Mouse (Mus musculus): ENCODE measurements around the gene Depdc1a. TPM values are rescaled to one million over a fixed set of nuclear protein-coding genes. Genes with fewer than 3 reads are reported as not detected.
A peak's percentile ranks its signal among the peaks of the same experiment; 100 is the strongest.
"Not testable (repeated sequence)": the region's sequence is repeated elsewhere in the genome, so short reads cannot be mapped to it uniquely, and the experiment has no call there.

Gene Depdc1a
- total RNA-seq (2021), result 1 to 10 TPM; 5.7 to 6.6 TPM

DNA sequence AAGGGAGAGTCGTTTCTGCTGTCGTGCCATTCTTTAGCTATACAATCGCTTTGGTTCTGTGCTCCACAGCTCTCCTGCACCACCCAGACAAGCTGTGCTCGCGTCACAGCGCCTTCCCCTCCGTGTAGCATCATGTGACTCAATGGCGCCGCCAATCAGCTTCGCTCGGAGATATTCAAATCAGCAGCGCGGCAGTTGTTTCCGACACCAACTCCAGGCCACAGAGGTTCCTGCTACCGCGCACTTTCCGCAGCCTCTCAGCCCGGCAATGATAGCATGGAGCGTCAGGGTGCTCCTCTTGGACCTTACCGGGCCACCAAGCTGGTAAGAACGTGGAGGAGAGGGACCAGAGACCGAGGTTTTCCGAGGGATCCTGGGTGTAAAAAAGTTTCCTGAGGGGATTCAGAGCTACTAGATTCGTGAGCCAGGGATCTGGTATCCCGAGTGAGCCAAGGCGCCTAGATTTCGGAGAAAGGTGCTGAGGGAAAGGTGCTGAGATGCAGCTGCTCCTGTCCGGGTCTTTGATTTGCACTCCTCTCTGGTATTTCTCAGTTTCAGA is at the start of gene Depdc1a:
TSS of gene Depdc1a (plus strand) at position 191 of the 559 bp plus-strand sequence.
- intact Hi-C loops (cut with DNase I), result no loop called here

DNA sequence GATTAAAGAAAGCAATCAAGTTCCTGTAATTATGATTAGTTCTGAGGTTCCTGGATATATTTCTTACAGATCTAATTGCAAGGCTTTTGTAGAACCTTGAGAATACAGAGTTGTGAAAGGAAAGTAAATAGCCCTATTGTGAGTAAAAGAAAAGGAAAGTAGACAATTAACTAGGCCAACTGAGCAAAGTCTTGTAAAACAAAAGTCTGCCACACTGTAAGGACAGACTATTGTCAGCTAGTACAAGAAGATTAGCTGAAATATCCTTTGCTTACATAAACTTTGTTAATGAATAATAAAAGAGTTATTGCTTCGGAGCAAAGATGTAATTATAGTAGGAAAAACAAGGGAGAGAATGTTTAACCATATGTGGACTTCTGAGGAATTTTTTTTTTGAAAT is 25.2 kb upstream of the Depdc1a start:
- no peak for DNase-seq
- intact Hi-C loops (cut with DNase I), result no loop called here

More for the DNA sequence above, at the start of gene Depdc1a:
- DNase-seq, result peak; percentile 94 to 95

- DNase-seq, result no peak
- intact Hi-C loops (cut with DNase I), result no loop called here
These were observed 19.8 kb upstream of the Depdc1a start for GRCm38 (mm10) chr3:159475465-159475864.

- no peak for DNase-seq
- intact Hi-C loops (cut with DNase I), result no loop called here
These were observed 17.8 kb upstream of the Depdc1a start for GRCm38 (mm10) chr3:159477250-159477962.

DNA sequence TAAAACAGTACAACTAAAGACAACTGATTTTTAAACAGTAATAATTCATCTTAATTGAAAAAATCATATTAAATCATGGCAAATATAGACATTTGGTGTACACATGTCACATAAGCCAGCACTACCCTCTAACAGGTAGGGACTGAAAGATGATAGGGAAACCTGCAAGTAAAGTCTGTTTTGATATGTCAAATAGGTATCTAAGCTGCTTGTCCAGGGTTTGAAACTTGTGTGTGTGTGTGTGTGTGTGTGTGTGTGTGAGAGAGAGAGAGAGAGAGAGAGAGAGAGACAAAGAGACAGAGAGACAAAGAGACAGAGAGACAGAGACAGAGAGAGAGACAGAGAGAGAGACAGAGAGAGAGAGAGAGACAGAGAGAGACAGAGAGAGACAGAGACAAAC is 524 bp upstream of the Depdc1a start:
- peak in 1 of 2 experiments; percentile 1 for DNase-seq
- intact Hi-C loops (cut with DNase I), result not testable (repeated sequence)

DNA sequence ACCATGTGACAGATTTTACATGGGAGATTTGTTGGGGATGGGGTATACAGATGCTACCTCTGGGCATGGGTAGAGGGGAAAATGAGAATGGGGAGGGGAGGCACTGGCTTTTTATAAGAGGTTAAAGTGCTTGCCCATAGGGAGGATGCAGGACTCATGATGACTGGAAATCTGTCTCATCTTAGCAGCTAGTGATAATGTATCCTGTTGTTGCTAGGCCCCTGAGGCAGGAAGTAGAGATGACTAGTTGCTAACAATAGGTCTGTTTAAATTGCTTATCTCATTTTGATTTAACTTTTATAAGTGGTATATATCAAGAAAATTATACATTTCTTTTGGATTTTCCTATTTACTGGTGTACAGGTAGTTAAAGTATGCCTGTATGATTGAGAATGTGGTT is 13.7 kb downstream of the Depdc1a start:
- intact Hi-C loops (cut with DNase I), result no loop called here

DNA sequence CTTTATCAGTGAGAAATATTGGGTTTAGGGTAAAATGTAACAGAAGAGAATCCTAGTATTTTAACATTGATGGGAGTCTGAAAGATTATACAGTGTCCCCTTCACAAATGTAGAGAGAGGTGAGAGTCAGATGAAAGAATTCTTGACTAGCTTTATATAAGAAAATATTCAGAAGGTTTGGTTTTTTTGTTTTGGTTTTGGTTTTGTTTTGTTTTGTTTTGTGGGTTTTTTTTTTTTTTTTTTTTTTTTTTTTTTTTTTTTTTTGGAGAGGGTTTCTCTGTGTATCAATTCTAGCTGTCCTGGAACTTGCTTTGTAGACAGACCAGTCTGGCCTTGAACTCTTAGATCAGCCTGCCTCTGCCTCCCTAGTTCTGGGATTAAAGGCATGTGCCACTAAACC is 33.3 kb downstream of the Depdc1a start:
- intact Hi-C loops (cut with DNase I), result no loop called here
- no peak for DNase-seq

More for the DNA sequence above, 13.7 kb downstream of the Depdc1a start:
- DNase-seq, result no peak

- intact Hi-C loops (cut with DNase I), result loop anchor here (5.0 to 10.0 kb wide), 2 partner anchors 1171 to 1674 kb away; no protein-coding TSS in a partner anchor
- peak; percentile 3 to 12 for DNase-seq
These were observed 53.1 kb downstream of the Depdc1a start for GRCm38 (mm10) chr3:159548303-159548702.

DNA sequence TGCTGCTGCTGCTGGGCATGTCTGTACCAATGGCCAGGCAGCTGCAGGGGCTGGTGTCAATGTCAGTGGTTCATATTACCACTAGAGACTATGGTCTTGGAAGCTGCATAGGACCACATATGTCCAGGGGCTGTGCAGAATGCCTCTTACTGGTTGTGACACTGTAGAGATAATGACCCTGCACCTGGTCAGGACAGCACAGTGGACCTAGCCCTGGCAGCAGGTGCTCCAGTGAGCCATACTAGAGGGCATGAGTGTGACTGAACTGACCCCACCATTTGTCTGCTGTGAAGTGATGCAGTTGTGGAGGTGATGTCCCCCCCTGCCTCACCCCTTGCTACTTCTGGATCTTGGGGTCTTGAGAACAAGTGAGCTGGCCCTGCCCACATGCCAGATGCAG is 55.0 kb downstream of the Depdc1a start:
- no peak for DNase-seq
- intact Hi-C loops (cut with DNase I), result no loop called here

Other genes with a start within 250 kb of the Depdc1a start
- gene Rpe65, start 103.7 kb downstream of the Depdc1a start, total RNA-seq (2021), result not detected

All from heart, postnatal 10 days (tissue).